Mouse (Mus musculus) olfactory bulb, adult 2 months (tissue): ENCODE data around the gene Supv3l1.

ENCODE experiments used
- CTCF ChIP-seq: fragments of 200-500 bp; IDR thresholded peaks from 2 replicates; pipeline ENCODE4 v1.5.1; 2012; ENCODE audit warnings: low read depth, mild to moderate bottlenecking, low read length, moderate library complexity; ENCODE audit not compliant: insufficient read depth
- POLR2A ChIP-seq: fragments of 200-500 bp; IDR thresholded peaks from 2 replicates; pipeline ENCODE4 v1.6.1; 2012; ENCODE audit warnings: mild to moderate bottlenecking, low read depth, low read length, moderate library complexity; ENCODE audit not compliant: insufficient read depth

- TF ChIP-seq CTCF (no peak), POLR2A (no peak)
Measured at GRCm38 (mm10) chr10:62469736-62470135, 20.2 kb upstream of the Supv3l1 start.
